Mouse (Mus musculus): ENCODE measurements around the gene Vrk1. TPM values are rescaled to one million over a fixed set of nuclear protein-coding genes. Genes with fewer than 3 reads are reported as not detected.

Gene Vrk1
- total and polyA plus RNA-seq, 3 experiments: 55.2 to 124 (median 69.1) TPM

DNA sequence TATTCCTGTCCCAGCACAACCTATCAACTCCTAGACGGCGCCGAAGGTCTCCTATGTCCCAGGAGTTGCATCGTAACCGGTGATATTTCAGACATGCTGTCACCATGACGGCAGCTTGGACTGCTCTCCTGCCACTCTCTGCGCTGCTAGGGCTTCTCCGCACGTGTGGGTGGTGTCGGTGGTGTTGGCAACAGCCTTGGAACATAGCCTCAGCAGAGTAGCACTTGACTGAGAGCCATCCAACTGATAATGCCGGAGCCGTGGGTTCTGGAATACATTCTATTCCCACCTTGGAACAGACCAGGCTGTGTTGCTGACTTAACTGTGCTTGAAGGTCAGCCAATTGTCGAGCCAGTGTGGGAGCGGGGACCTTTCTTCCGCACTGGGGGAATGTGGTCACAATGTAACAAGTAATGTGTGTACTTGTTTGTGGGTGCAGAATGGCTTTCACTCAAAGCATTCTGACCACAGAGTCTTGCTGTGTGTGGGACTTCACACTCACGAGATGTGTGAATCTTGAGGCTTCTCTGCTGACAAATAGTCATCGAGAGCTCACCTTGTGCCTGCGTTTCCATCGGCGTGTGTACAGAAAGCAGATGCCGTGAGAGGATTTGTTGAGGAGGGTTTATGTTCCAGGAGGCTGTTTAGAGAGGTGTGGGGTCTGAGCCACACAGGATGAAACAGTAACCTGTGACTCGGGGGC lies 1.5 kb upstream of the Vrk1 start:
- H3K27me3 ChIP-seq (replicated peaks): no peaks in the 10 kb centered on the region
- H3K4me2 ChIP-seq (ENCODE audit: insufficient read depth, low read depth, poor library complexity, severe bottlenecking): no peak overlapping the region
- dilution Hi-C loops (cut with MboI; ENCODE audit: extremely low pct_ligation_motif_present, extremely low pct_unique_long_range_greater_than_20kb, low sequenced_read_pairs) (no loop called here), in situ Hi-C loops (cut with MboI; ENCODE audit: low pct_ligation_motif_present, low pct_unique_long_range_greater_than_20kb, low sequenced_read_pairs) (no loop called here)
- H3K4me1 ChIP-seq (ENCODE audit: control insufficient read depth in 1 of 2, insufficient read depth in 2 of 2): peaks cover 9 to 38% of the 10 kb centered on the region in 2 experiments
- peaks cover 0 to 10% of the 10 kb centered on the region in 2 experiments for H3K36me3 ChIP-seq (replicated peaks in 1 of 2; ENCODE audit: control insufficient read depth in 1 of 2, insufficient read depth in 1 of 2, low read length in 1 of 2)
- no peak for TF ChIP-seq TCF12 (IDR thresholded peaks at IDR 0.05; ENCODE audit: low read depth, low read length)
- no peak for TF ChIP-seq POLR2A (IDR thresholded peaks at IDR 0.05; ENCODE audit: low read depth, low read length)
- TF ChIP-seq BHLHE40 (IDR thresholded peaks at IDR 0.05; ENCODE audit: low read depth, low read length): 0 out of 2 replicates have a peak, but pooled peaks have one; percentile 18
- H3K9ac ChIP-seq (ENCODE audit: insufficient read depth, low read depth): no peak overlapping the region
- peaks cover 10% of the 10 kb centered on the region for H3K79me2 ChIP-seq (replicated peaks; ENCODE audit: control insufficient read depth, extremely low read depth, insufficient read depth, poor library complexity, severe bottlenecking)
- no peak for DNase-seq (ENCODE audit: extremely low read depth)
- H3K4me3 ChIP-seq (replicated peaks in 1 of 3; ENCODE audit: low read depth in 2 of 3, low read length in 2 of 3, poor library complexity in 1 of 3): no peak overlapping the region
- H3K9me3 ChIP-seq (replicated peaks; ENCODE audit: low read length): no peaks in the 10 kb centered on the region
- H3K27ac ChIP-seq (ENCODE audit: insufficient read depth, low read depth): no peak overlapping the region

DNA sequence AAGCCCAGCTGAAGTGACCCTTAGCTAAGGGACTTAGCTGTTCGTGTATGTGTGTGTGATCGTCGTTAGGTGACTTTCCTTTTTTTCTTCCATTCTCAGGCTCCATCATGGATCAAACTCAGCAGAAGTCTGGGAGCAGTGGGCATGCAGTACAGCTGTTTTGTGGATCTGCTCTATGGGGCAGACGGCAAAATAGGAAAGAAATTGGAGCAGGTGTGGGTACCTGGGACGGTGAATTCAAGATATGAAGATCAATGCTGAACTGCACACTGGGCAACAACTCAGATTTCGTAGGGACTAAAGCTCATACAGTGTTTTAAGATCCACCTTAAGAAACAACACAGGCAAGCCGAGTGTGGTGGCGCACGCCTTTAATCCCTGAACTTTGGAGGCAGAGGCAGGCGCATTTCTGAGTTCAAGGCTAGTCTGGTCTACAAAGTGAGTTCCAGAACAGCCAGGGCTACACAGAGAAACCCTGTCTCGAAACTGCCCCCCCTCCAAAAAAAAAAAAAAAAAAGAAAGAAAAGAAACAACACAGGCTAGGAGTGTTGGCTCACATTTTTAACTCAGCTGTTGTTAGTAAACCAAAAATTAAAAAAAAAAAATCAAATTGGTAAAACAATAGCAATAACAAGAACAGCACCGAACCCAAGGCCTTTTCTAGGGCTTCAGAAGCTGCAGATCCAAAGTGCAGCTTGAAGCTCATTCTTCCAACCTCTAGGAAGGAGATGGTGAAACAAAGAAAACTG lies 732 bp upstream of the Vrk1 start:
- H3K27ac ChIP-seq (ENCODE audit: insufficient read depth, low read depth): no peak overlapping the region
- no peaks in the 10 kb centered on the region for H3K27me3 ChIP-seq (replicated peaks)
- TF ChIP-seq ZNF384 (IDR thresholded peaks at IDR 0.05; ENCODE audit: low read depth, low read length) (peak; percentile 61; the same call in 1 of the 2 replicates), PAX5 (IDR thresholded peaks at IDR 0.05; ENCODE audit: low read length) (no peak)
- H3K79me2 ChIP-seq (replicated peaks; ENCODE audit: control insufficient read depth, extremely low read depth, insufficient read depth, poor library complexity, severe bottlenecking): peaks cover 10% of the 10 kb centered on the region
- peaks cover 0 to 18% of the 10 kb centered on the region in 2 experiments for H3K36me3 ChIP-seq (replicated peaks in 1 of 2; ENCODE audit: control insufficient read depth in 1 of 2, insufficient read depth in 1 of 2, low read length in 1 of 2)
- H3K4me2 ChIP-seq (ENCODE audit: insufficient read depth, low read depth, poor library complexity, severe bottlenecking): peak overlapping the region; percentile 59
- H3K4me3 ChIP-seq (replicated peaks in 1 of 3; ENCODE audit: low read depth in 2 of 3, low read length in 2 of 3, poor library complexity in 1 of 3): peak overlapping the region in 2 of 3 experiments; percentile 82 to 86
- peak overlapping the region; percentile 81; the same call in 1 of the 2 replicates for H3K9ac ChIP-seq (ENCODE audit: insufficient read depth, low read depth)
- no peak for DNase-seq (ENCODE audit: extremely low read depth)
- dilution Hi-C loops (cut with MboI; ENCODE audit: extremely low pct_ligation_motif_present, extremely low pct_unique_long_range_greater_than_20kb, low sequenced_read_pairs) (no loop called here), in situ Hi-C loops (cut with MboI; ENCODE audit: low pct_ligation_motif_present, low pct_unique_long_range_greater_than_20kb, low sequenced_read_pairs) (no loop called here)
- H3K9me3 ChIP-seq (replicated peaks; ENCODE audit: low read length): no peaks in the 10 kb centered on the region
- peaks cover 12 to 39% of the 10 kb centered on the region in 2 experiments for H3K4me1 ChIP-seq (ENCODE audit: control insufficient read depth in 1 of 2, insufficient read depth in 2 of 2)

DNA sequence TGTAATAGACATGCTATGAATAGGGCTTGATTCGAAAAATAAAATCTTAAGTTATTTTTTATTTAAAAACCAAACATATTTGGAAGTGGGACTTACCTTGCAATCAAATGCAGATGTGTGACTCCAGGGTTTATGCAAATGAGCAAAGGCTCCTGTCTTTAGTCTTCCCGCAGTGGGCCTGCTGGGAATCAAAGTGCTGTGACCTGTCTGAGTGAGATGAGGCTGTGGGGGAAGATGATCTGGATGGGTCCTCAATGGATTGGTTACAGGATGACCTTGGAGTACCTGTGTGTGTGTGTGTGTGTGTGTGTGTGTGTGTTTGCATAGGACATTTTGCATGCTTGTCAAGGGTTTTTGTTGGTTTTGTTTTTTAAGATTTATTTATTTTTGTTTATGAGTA lies 2.1 kb downstream of the Vrk1 start:
- TF ChIP-seq POLR2AphosphoS2 (IDR thresholded peaks at IDR 0.05; ENCODE audit: low read depth, low read length) (no peak), EP300 (IDR thresholded peaks at IDR 0.05; ENCODE audit: low read length) (no peak), TCF12 (IDR thresholded peaks at IDR 0.05; ENCODE audit: low read depth, low read length) (no peak), NELFE (IDR thresholded peaks at IDR 0.05; ENCODE audit: low read depth, low read length) (no peak), CHD2 (IDR thresholded peaks at IDR 0.05; ENCODE audit: low read length) (no peak), RCOR1 (conservative IDR thresholded peaks at IDR 0.05; ENCODE audit: low read depth, low read length) (no peak), SIN3A (IDR thresholded peaks at IDR 0.05; ENCODE audit: low read length) (no peak), MXI1 (IDR thresholded peaks at IDR 0.05; ENCODE audit: low read depth, low read length) (no peak), RAD21 (IDR thresholded peaks at IDR 0.05; ENCODE audit: low read depth, low read length) (no peak), CHD1 (IDR thresholded peaks at IDR 0.05; ENCODE audit: low read depth, low read length) (no peak), PAX5 (IDR thresholded peaks at IDR 0.05; ENCODE audit: low read length) (no peak), HCFC1 (IDR thresholded peaks at IDR 0.05; ENCODE audit: low read depth, low read length) (no peak), CTCF (conservative IDR thresholded peaks at IDR 0.05 in 1 of 2, IDR thresholded peaks at IDR 0.05 in 1 of 2; ENCODE audit: low read depth in 2 of 2, low read length in 2 of 2) (no peak), ZNF384 (IDR thresholded peaks at IDR 0.05; ENCODE audit: low read depth, low read length) (no peak), MYC (IDR thresholded peaks at IDR 0.05; ENCODE audit: low read depth, low read length) (no peak), USF2 (conservative IDR thresholded peaks at IDR 0.05; ENCODE audit: low read depth, low read length) (no peak), JUN (IDR thresholded peaks at IDR 0.05; ENCODE audit: insufficient read depth, low read depth, low read length) (no peak), JUND (conservative IDR thresholded peaks at IDR 0.05; ENCODE audit: low read depth, low read length) (no peak)
- H3K4me3 ChIP-seq (replicated peaks in 1 of 3; ENCODE audit: low read depth in 2 of 3, low read length in 2 of 3, poor library complexity in 1 of 3): no peak overlapping the region
- no peak for DNase-seq (ENCODE audit: extremely low read depth)
- H3K27ac ChIP-seq (ENCODE audit: insufficient read depth, low read depth): no peak overlapping the region
- H3K4me2 ChIP-seq (ENCODE audit: insufficient read depth, low read depth, poor library complexity, severe bottlenecking): no peak overlapping the region
- H3K27me3 ChIP-seq (replicated peaks): no peaks in the 10 kb centered on the region
- H3K9ac ChIP-seq (ENCODE audit: insufficient read depth, low read depth): no peak overlapping the region
- no peaks in the 10 kb centered on the region for H3K9me3 ChIP-seq (replicated peaks; ENCODE audit: low read length)
- H3K4me1 ChIP-seq (ENCODE audit: control insufficient read depth in 1 of 2, insufficient read depth in 2 of 2): peaks cover 9 to 49% of the 10 kb centered on the region in 2 experiments
- dilution Hi-C loops (cut with MboI; ENCODE audit: extremely low pct_ligation_motif_present, extremely low pct_unique_long_range_greater_than_20kb, low sequenced_read_pairs): no loop called here
- peaks cover 0 to 23% of the 10 kb centered on the region in 2 experiments for H3K36me3 ChIP-seq (replicated peaks in 1 of 2; ENCODE audit: control insufficient read depth in 1 of 2, insufficient read depth in 1 of 2, low read length in 1 of 2)
- in situ Hi-C loops (cut with MboI; ENCODE audit: low pct_ligation_motif_present, low pct_unique_long_range_greater_than_20kb, low sequenced_read_pairs): no loop called here
- H3K79me2 ChIP-seq (replicated peaks; ENCODE audit: control insufficient read depth, extremely low read depth, insufficient read depth, poor library complexity, severe bottlenecking): peaks cover 15% of the 10 kb centered on the region

Data from CH12.LX (cell line).